Comparison of ENCODE assay signal across 10 mouse cellular contexts in genomic region chr4:140982808-140983207, GRCm38 (mm10). TPM values are rescaled to one million over a fixed set of nuclear protein-coding genes. Genes with fewer than 3 reads are reported as not detected.
DNase-seq lines count a peak whose midpoint lies in the region; ATAC-seq and TF ChIP-seq lines count a peak whose summit lies in the region.
"Had no signal": no experiment of that assay in that cellular context is flagged by ENCODE, and none has a peak within 500 bp of the region (broad histone marks: within the 10 kb centered on the region; RNA-seq: fewer than 3 reads in every experiment).

No protein-coding gene starts in this region.

- DNase-seq in heart, adult 9 months (ENCODE audit: low spot score in 2 of 2): no peak
- DNase-seq in lung, postnatal 0 days (ENCODE audit: low spot score): no peak
- no peak for DNase-seq in lung, adult 2 months
- DNase-seq in lung, postnatal 36 days: peak; percentile 55
- DNase-seq in adrenal gland, adult 2 months: no peak
- no peak for DNase-seq in spleen, postnatal 10 days (ENCODE audit: low spot score in 2 of 2)
- DNase-seq: cerebellum, adult 11-12 months had no signal

- no peak overlapping the region for H3K27ac ChIP-seq in heart, embryonic 13.5 days (replicated peaks)
- H3K27ac ChIP-seq in lung, postnatal 0 days (ENCODE audit: low read length): 0 out of 2 replicates have a peak overlapping the region, but pooled peaks have one; percentile 20
- peak overlapping the region; percentile 44; the same call in 1 of the 2 replicates for H3K27ac ChIP-seq in forebrain, embryonic 13.5 days

- H3K36me3 ChIP-seq in heart, embryonic 13.5 days: peaks cover 37% of the 10 kb centered on the region
- peaks cover 6% of the 10 kb centered on the region; the same call in 1 of the 2 replicates for H3K36me3 ChIP-seq in lung, postnatal 0 days (ENCODE audit: insufficient read depth, low read length)
- peaks cover 23% of the 10 kb centered on the region for H3K36me3 ChIP-seq in forebrain, embryonic 13.5 days (ENCODE audit: poor library complexity, severe bottlenecking)

- 54% methylated on average over 4 of the region's 4 CpGs for WGBS in heart, embryonic 13.5 days
- 40% methylated on average over 4 of the region's 4 CpGs for WGBS in lung, postnatal 0 days
- 58% methylated on average over 4 of the region's 4 CpGs for WGBS in lung, adult 2 months
- 51% methylated on average over 4 of the region's 4 CpGs for WGBS in forebrain, embryonic 13.5 days

- H3K4me2 ChIP-seq in heart, embryonic 13.5 days: no peak overlapping the region
- H3K4me2 ChIP-seq in lung, postnatal 0 days (replicated peaks; ENCODE audit: low read depth, low read length): no peak overlapping the region
- no peak overlapping the region for H3K4me2 ChIP-seq in forebrain, embryonic 13.5 days
- H3K4me2 ChIP-seq: hindbrain, embryonic 15.5 days had no signal

- H3K27me3 ChIP-seq in heart, embryonic 13.5 days (replicated peaks): 0 out of 2 replicates have a peak, but pooled peaks cover 7% of the 10 kb centered on the region
- H3K27me3 ChIP-seq in lung, postnatal 0 days (replicated peaks; ENCODE audit: insufficient read depth, low read length): no peaks in the 10 kb centered on the region
- no peaks in the 10 kb centered on the region for H3K27me3 ChIP-seq in forebrain, embryonic 13.5 days
- H3K27me3 ChIP-seq: hindbrain, embryonic 15.5 days had no signal

- TF ChIP-seq EP300 in lung, postnatal 0 days (IDR thresholded peaks at IDR 0.05): no peak

- TF ChIP-seq CTCF in lung, postnatal 0 days (IDR thresholded peaks at IDR 0.05): no peak
- TF ChIP-seq CTCF in lung, adult 2 months (IDR thresholded peaks at IDR 0.05; ENCODE audit: insufficient read depth, low read length): no peak

- no peak for TF ChIP-seq POLR2A in lung, adult 2 months (IDR thresholded peaks at IDR 0.05; ENCODE audit: borderline replicate concordance, extremely low read depth, low read depth, low read length)

- peak overlapping the region; percentile 33; the same call in 1 of the 2 replicates for H3K9ac ChIP-seq in heart, embryonic 13.5 days
- H3K9ac ChIP-seq in lung, postnatal 0 days (replicated peaks; ENCODE audit: low read depth): 0 out of 2 replicates have a peak overlapping the region, but pooled peaks have one; percentile 3
- no peak overlapping the region for H3K9ac ChIP-seq in forebrain, embryonic 13.5 days
- H3K9ac ChIP-seq: hindbrain, embryonic 15.5 days had no signal

- H3K9me3 ChIP-seq in heart, embryonic 13.5 days: peaks cover 7% of the 10 kb centered on the region; the same call in 1 of the 2 replicates
- H3K9me3 ChIP-seq in lung, postnatal 0 days (ENCODE audit: low read length): no peaks in the 10 kb centered on the region
- 0 out of 2 replicates have a peak, but pooled peaks cover 6% of the 10 kb centered on the region for H3K9me3 ChIP-seq in forebrain, embryonic 13.5 days (replicated peaks)
- H3K9me3 ChIP-seq: hindbrain, embryonic 15.5 days had no signal

- no peak overlapping the region for H3K4me3 ChIP-seq in heart, embryonic 13.5 days
- no peak overlapping the region for H3K4me3 ChIP-seq in lung, postnatal 0 days (ENCODE audit: low read depth, low read length)
- H3K4me3 ChIP-seq in lung, adult 2 months (replicated peaks; ENCODE audit: extremely low read depth, low read depth, low read length): no peak overlapping the region
- H3K4me3 ChIP-seq in forebrain, embryonic 13.5 days: no peak overlapping the region
- H3K4me3 ChIP-seq: hindbrain, embryonic 15.5 days had no signal

- peaks cover 28% of the 10 kb centered on the region for H3K4me1 ChIP-seq in heart, embryonic 13.5 days
- peaks cover 9% of the 10 kb centered on the region; the same call in 1 of the 2 replicates for H3K4me1 ChIP-seq in lung, postnatal 0 days (ENCODE audit: insufficient read depth, low read depth, low read length)
- H3K4me1 ChIP-seq in lung, adult 2 months (ENCODE audit: control insufficient read depth, insufficient read depth, low read length): peaks cover 5% of the 10 kb centered on the region
- peaks cover 23% of the 10 kb centered on the region for H3K4me1 ChIP-seq in forebrain, embryonic 13.5 days

- no peak for ATAC-seq in heart, embryonic 13.5 days (ENCODE audit: extremely low read depth, insufficient number of reproducible peaks, low FRiP score, low TSS enrichment)
- ATAC-seq in lung, postnatal 0 days: no peak
- no peak for ATAC-seq in forebrain, embryonic 13.5 days

RNA-seq across cellular contexts. Expression of gene Atp13a2, which starts 3.9 kb away (rescaled TPM):
- polyA plus RNA-seq in heart, embryonic 13.5 days (2015; fragmentation: Nextera tagmentation; extraction: Ambion mirVana): 28.7 and 29.4 TPM in 2 replicates
- 34.2 and 34.4 TPM in 2 replicates for polyA plus RNA-seq in lung, postnatal 0 days (2015; fragmentation: Nextera tagmentation; extraction: Ambion mirVana)
- polyA plus RNA-seq in lung, adult 2 months (2012; rRNA removed): 199 and 258 TPM in 2 replicates
- polyA plus RNA-seq in forebrain, embryonic 13.5 days (2015; fragmentation: Nextera tagmentation; extraction: Ambion mirVana): 76.9 and 85.9 TPM in 2 replicates
- total RNA-seq in adrenal gland, adult 2 months (2021): 10 to 100 TPM; 31.8 to 37.1 TPM
- 183 and 226 TPM in 2 replicates for polyA plus RNA-seq in adrenal gland, adult 2 months (2012; rRNA removed)

RNA-seq across cellular contexts. Expression of gene Sdhb, which starts 21.8 kb away (rescaled TPM):
- polyA plus RNA-seq in heart, embryonic 13.5 days (2015; fragmentation: Nextera tagmentation; extraction: Ambion mirVana): 807 and 886 TPM in 2 replicates
- 251 and 275 TPM in 2 replicates for polyA plus RNA-seq in lung, postnatal 0 days (2015; fragmentation: Nextera tagmentation; extraction: Ambion mirVana)
- 97.5 and 143 TPM in 2 replicates for polyA plus RNA-seq in lung, adult 2 months (2012; rRNA removed)
- polyA plus RNA-seq in forebrain, embryonic 13.5 days (2015; fragmentation: Nextera tagmentation; extraction: Ambion mirVana): 478 and 480 TPM in 2 replicates
- 100 to 1,000 TPM; 462 to 500 TPM for total RNA-seq in adrenal gland, adult 2 months (2021)
- 334 and 363 TPM in 2 replicates for polyA plus RNA-seq in adrenal gland, adult 2 months (2012; rRNA removed)

RNA-seq across cellular contexts. Expression of gene Mfap2, which starts 27.4 kb away (rescaled TPM):
- 273 and 299 TPM in 2 replicates for polyA plus RNA-seq in heart, embryonic 13.5 days (2015; fragmentation: Nextera tagmentation; extraction: Ambion mirVana)
- polyA plus RNA-seq in lung, postnatal 0 days (2015; fragmentation: Nextera tagmentation; extraction: Ambion mirVana): 398 and 422 TPM in 2 replicates
- 173 and 190 TPM in 2 replicates for polyA plus RNA-seq in lung, adult 2 months (2012; rRNA removed)
- 253 and 270 TPM in 2 replicates for polyA plus RNA-seq in forebrain, embryonic 13.5 days (2015; fragmentation: Nextera tagmentation; extraction: Ambion mirVana)
- total RNA-seq in adrenal gland, adult 2 months (2021): 10 to 100 TPM in 1 of 2 experiments, 1 to 10 TPM in 1; 5.7 to 11.1 TPM
- 37.8 and 42.4 TPM in 2 replicates for polyA plus RNA-seq in adrenal gland, adult 2 months (2012; rRNA removed)
